Mouse (Mus musculus) bone marrow macrophage, adult 2 months (primary cell): ENCODE data around the gene Adgrl2.

ENCODE experiments used
- CTCF ChIP-seq: IDR thresholded peaks from 2 replicates; pipeline ENCODE4 v1.5.1; 2012; ENCODE audit warnings: low read depth, mild to moderate bottlenecking, low read length, moderate library complexity
- POLR2A ChIP-seq: IDR thresholded peaks from 2 replicates; pipeline ENCODE4 v1.6.1; 2012; ENCODE audit warnings: mild to moderate bottlenecking, low read depth, low read length, borderline replicate concordance

GRCm38 (mm10) chr3:148905435-148905834 is 84.9 kb downstream of the Adgrl2 start:
- no peak for TF ChIP-seq CTCF
- TF ChIP-seq POLR2A: no peak
